Mouse (Mus musculus) ES-E14 (cell line): ENCODE results near the gene Appl1. TPM values are rescaled to one million over a fixed set of nuclear protein-coding genes. Genes with fewer than 3 reads are reported as not detected.

ENCODE experiments used
- DNase-seq: peaks from one replicate; pipeline ENCODE4 v3.0.0-alpha.2; 2013; ENCODE audit warnings: low read depth, low spot score
- H3K27ac ChIP-seq: 2 replicates; pipeline ENCODE4 v1.5.1; 2012; ENCODE audit warnings: low read depth, mild to moderate bottlenecking, low read length, moderate library complexity, mixed read lengths; ENCODE audit not compliant: poor library complexity, insufficient read depth, severe bottlenecking
- H3K36me3 ChIP-seq: 2 replicates; pipeline ENCODE4 v1.6.1; 2012; ENCODE audit warnings: mild to moderate bottlenecking, low read length, moderate library complexity, mixed read lengths; ENCODE audit not compliant: control insufficient read depth, poor library complexity, insufficient read depth, severe bottlenecking
- H3K4me1 ChIP-seq, 2 experiments: fragments of 150-350 bp in 1 of 2; sonication (generic) in 1 of 2; 2 replicates each; pipeline ENCODE4 v1.6.1; 2012; ENCODE audit warnings: low read length in 2 of 2, mild to moderate bottlenecking in 1 of 2, mixed read lengths in 1 of 2; ENCODE audit not compliant: control insufficient read depth in 2 of 2, insufficient read depth in 2 of 2, poor library complexity in 1 of 2
- H3K4me3 ChIP-seq, 2 experiments: fragments of 150-350 bp in 1 of 2; sonication (generic) in 1 of 2; 2 replicates each; pipeline ENCODE4 v1.5.1; 2012; ENCODE audit warnings: low read length in 2 of 2, low read depth in 1 of 2, mild to moderate bottlenecking in 1 of 2, mixed read lengths in 1 of 2; ENCODE audit not compliant: insufficient read depth in 1 of 2, poor library complexity in 1 of 2, severe bottlenecking in 1 of 2
- H3K9ac ChIP-seq: 2 replicates; pipeline ENCODE4 v1.6.1; 2012; ENCODE audit warnings: low read depth, mild to moderate bottlenecking, low read length, mixed read lengths; ENCODE audit not compliant: poor library complexity, insufficient read depth, severe bottlenecking
- H3K9me3 ChIP-seq: fragments of 150-350 bp; sonication (generic); 2 replicates; pipeline ENCODE4 v1.6.1; 2012; ENCODE audit warnings: low read depth, mild to moderate bottlenecking, low read length; ENCODE audit not compliant: control insufficient read depth, insufficient read depth
- CHD2 ChIP-seq: IDR thresholded peaks from 2 replicates; pipeline ENCODE4 v1.6.1; 2014; ENCODE audit warnings: mild to moderate bottlenecking, low read depth, low read length, inconsistent platforms
- HCFC1 ChIP-seq: IDR thresholded peaks from 2 replicates; pipeline ENCODE4 v1.6.1; 2012; ENCODE audit warnings: low read length, inconsistent platforms, borderline replicate concordance; ENCODE audit not compliant: insufficient read depth
- MAFK ChIP-seq: IDR thresholded peaks from 2 replicates; pipeline ENCODE4 v1.6.1; 2014; ENCODE audit warnings: mild to moderate bottlenecking, low read depth, low read length, inconsistent platforms; ENCODE audit not compliant: insufficient read depth
- ZC3H11A ChIP-seq: IDR thresholded peaks from 2 replicates; pipeline ENCODE4 v1.6.1; 2012; ENCODE audit warnings: low read depth, mild to moderate bottlenecking, inconsistent platforms, low read length, borderline replicate concordance
- ZNF384 ChIP-seq: IDR thresholded peaks from 2 replicates; pipeline ENCODE4 v1.6.1; 2012; ENCODE audit warnings: low read depth, low read length, inconsistent platforms
- in situ Hi-C, 2 experiments: fragments of 600-800 bp; cut with MboI; formaldehyde crosslinking; loops; one replicate each; pipeline ENCODE4 v1.15.1; 2025; ENCODE audit warnings: low sequenced_read_pairs in 2 of 2, inconsistent platforms in 1 of 2; ENCODE audit not compliant: unreplicated experiment in 2 of 2
- total RNA-seq: library from RNA; depleted of rRNA; stranded (reverse); fragments of 300-350 nt; gene quantifications from 2 replicates; pipeline ENCODE4 v1.2.3, GENCODE M21; 2012; rRNA removed

Gene Appl1
- total RNA-seq, 1 experiment: 16.1 TPM

- Histone ChIP-seq H3K27ac (no peak overlapping the region), H3K9me3 (no peaks in the 10 kb centered on the region), H3K9ac (no peak overlapping the region), H3K4me1 (peaks cover 1 to 11% of the 10 kb centered on the region in 2 experiments; a peak in 2 of 4 replicates), H3K4me3 (no peak overlapping the region), H3K36me3 (no peaks in the 10 kb centered on the region)
- no peak for DNase-seq
- in situ Hi-C loops: no loop called here
- TF ChIP-seq MAFK: no peak
- TF ChIP-seq ZNF384: no peak
- no peak for TF ChIP-seq HCFC1
- TF ChIP-seq CHD2: no peak
- no peak for TF ChIP-seq ZC3H11A
Observed at GRCm38 (mm10) chr14:26881700-26882099, 89.3 kb downstream of the Appl1 start.

DNA sequence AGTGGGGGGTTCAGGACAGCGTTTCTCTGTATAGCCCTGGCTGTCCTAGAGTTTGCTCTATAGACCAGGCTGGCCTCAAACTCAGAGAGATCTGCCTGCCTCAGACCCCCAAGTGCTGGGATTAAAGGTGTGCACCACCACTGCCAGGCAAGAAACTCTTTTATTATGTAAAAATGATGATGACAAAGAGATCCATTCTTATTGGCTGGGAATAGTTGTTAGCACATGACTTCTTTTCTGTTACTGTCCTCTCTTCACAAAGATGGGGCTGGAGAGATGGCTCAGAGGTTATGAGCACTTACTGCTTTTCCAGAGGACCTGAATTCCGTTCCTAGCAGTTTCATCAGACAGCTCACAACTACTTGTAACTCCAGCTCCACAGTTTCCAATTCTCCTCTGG, 91.1 kb downstream of the Appl1 start:
- H3K4me1 ChIP-seq: peaks cover 1 to 11% of the 10 kb centered on the region in 2 experiments; a peak in 2 of 4 replicates
- no peaks in the 10 kb centered on the region for H3K9me3 ChIP-seq
- no peak for TF ChIP-seq MAFK
- no peak for TF ChIP-seq ZNF384
- no peak for TF ChIP-seq ZC3H11A
- no peak for TF ChIP-seq HCFC1
- TF ChIP-seq CHD2: no peak
- no peaks in the 10 kb centered on the region for H3K36me3 ChIP-seq
- H3K9ac ChIP-seq: no peak overlapping the region
- H3K4me3 ChIP-seq: no peak overlapping the region
- H3K27ac ChIP-seq: no peak overlapping the region
- in situ Hi-C loops: no loop called here
- DNase-seq: peak; percentile 25

GRCm38 (mm10) chr14:26878756-26879155, 92.3 kb downstream of the Appl1 start:
- TF ChIP-seq ZC3H11A (no peak), MAFK (peak; percentile 34; the same call in 1 of the 2 replicates)
- in situ Hi-C loops: no loop called here

More at GRCm38 (mm10) chr14:26878756-26879155, 92.3 kb downstream of the Appl1 start:
- Histone ChIP-seq H3K27ac (no peak overlapping the region), H3K4me3 (no peak overlapping the region), H3K9me3 (no peaks in the 10 kb centered on the region), H3K4me1 (peaks cover 1 to 11% of the 10 kb centered on the region in 2 experiments; a peak in 2 of 4 replicates), H3K36me3 (no peaks in the 10 kb centered on the region), H3K9ac (no peak overlapping the region)
- DNase-seq: no peak

Other genes starting within 250 kb of the Appl1 start
- 0.54 and 0.63 TPM in 2 replicates for gene Asb14, start 76.7 kb downstream of the Appl1 start, total RNA-seq
- gene Hesx1, start 23.2 kb upstream of the Appl1 start, total RNA-seq: 0.31 TPM in 1 of 2 replicates, not detected in the other
- gene Il17rd, start 67.7 kb upstream of the Appl1 start, total RNA-seq: 28.2 and 43.6 TPM in 2 replicates
- gene Arhgef3, start 143.7 kb upstream of the Appl1 start, total RNA-seq: 7.5 and 7.6 TPM in 2 replicates